Comparison of ENCODE assay signal across 27 mouse cellular contexts in genomic region chr17:10122411-10122810, GRCm38 (mm10).
DNase-seq lines count a peak whose midpoint lies in the region; ATAC-seq and TF ChIP-seq lines count a peak whose summit lies in the region.
"Had no signal": no experiment of that assay in that cellular context is flagged by ENCODE, and none has a peak within 500 bp of the region (broad histone marks: within the 10 kb centered on the region; RNA-seq: fewer than 3 reads in every experiment).

No protein-coding gene starts in this region.

- no peak for TF ChIP-seq CTCF in brain, embryonic 14.5 days (IDR thresholded peaks at IDR 0.05; ENCODE audit: borderline replicate concordance, extremely low read depth, insufficient read depth, insufficient read length)

- intact Hi-C loops in heart, postnatal 14 days (cut with DNase I) = no loop called here

- TF ChIP-seq POLR2A in brain, embryonic 14.5 days (IDR thresholded peaks at IDR 0.05; ENCODE audit: borderline replicate concordance, extremely low read depth, insufficient read depth, insufficient read length, poor library complexity, severe bottlenecking) = no peak

- H3K4me3 ChIP-seq in embryonic facial prominence, embryonic 14.5 days (ENCODE audit: low read depth, low read length) = no peak overlapping the region
- no peak overlapping the region for H3K4me3 ChIP-seq in embryonic facial prominence, embryonic 10.5 days
- H3K4me3 ChIP-seq: heart, embryonic 10.5 days; hindbrain, embryonic 13.5 days; megakaryocyte, embryonic 14.5 days; midbrain, embryonic 12.5 days had no signal

- no peaks in the 10 kb centered on the region for H3K4me1 ChIP-seq in embryonic facial prominence, embryonic 14.5 days (ENCODE audit: control insufficient read depth, insufficient read depth, low read length)
- no peaks in the 10 kb centered on the region for H3K4me1 ChIP-seq in embryonic facial prominence, embryonic 10.5 days
- H3K4me1 ChIP-seq: hindbrain, embryonic 13.5 days; midbrain, embryonic 12.5 days had no signal

- DNase-seq in embryonic facial prominence, embryonic 14.5 days (ENCODE audit: low spot score) = peak; percentile 16
- DNase-seq in embryonic facial prominence, embryonic 10.5 days (ENCODE audit: low spot score) = no peak
- peak; percentile 19 for DNase-seq in kidney, adult 9 months
- DNase-seq in kidney, postnatal 14 days = no peak
- DNase-seq in Muller cell, postnatal 12 days (ENCODE audit: inconsistent ontology term) = peak; percentile 33
- peak; percentile 46 for DNase-seq in brain, embryonic 14.5 days (ENCODE audit: low read depth)
- DNase-seq in heart, postnatal 14 days = no peak
- DNase-seq in right cerebral cortex, adult 18-20 months = no peak
- DNase-seq: adrenal gland, adult 2 months; cerebellum, adult 9-11 months; gastrocnemius, postnatal 25 days; heart, adult 11 months; heart, postnatal 4 days; kidney, adult 18-20 months; layer of hippocampus, adult 9-11 months; lung, postnatal 4 days; thymus, adult 18-20 months; thymus, postnatal 25 days had no signal

- H3K4me2 ChIP-seq in embryonic facial prominence, embryonic 14.5 days (ENCODE audit: low read depth, low read length) = no peak overlapping the region
- H3K4me2 ChIP-seq: hindbrain, embryonic 13.5 days; liver, embryonic 11.5 days; midbrain, embryonic 12.5 days had no signal

- no peaks in the 10 kb centered on the region for H3K9me3 ChIP-seq in embryonic facial prominence, embryonic 14.5 days (ENCODE audit: control insufficient read depth, low read length)
- H3K9me3 ChIP-seq in embryonic facial prominence, embryonic 10.5 days = no peaks in the 10 kb centered on the region
- H3K9me3 ChIP-seq: heart, embryonic 10.5 days; midbrain, embryonic 12.5 days had no signal

- no peak overlapping the region for H3K9ac ChIP-seq in embryonic facial prominence, embryonic 14.5 days (ENCODE audit: low read depth, low read length)
- H3K9ac ChIP-seq: hindbrain, embryonic 13.5 days; midbrain, embryonic 12.5 days had no signal

- no peaks in the 10 kb centered on the region for H3K27me3 ChIP-seq in embryonic facial prominence, embryonic 14.5 days (replicated peaks; ENCODE audit: control insufficient read depth, insufficient read depth, low read length)
- no peaks in the 10 kb centered on the region for H3K27me3 ChIP-seq in embryonic facial prominence, embryonic 10.5 days (replicated peaks; ENCODE audit: low read depth, poor library complexity, severe bottlenecking)
- H3K27me3 ChIP-seq: hindbrain, embryonic 13.5 days; megakaryocyte, embryonic 14.5 days; midbrain, embryonic 12.5 days had no signal

- H3K36me3 ChIP-seq in embryonic facial prominence, embryonic 14.5 days (ENCODE audit: control insufficient read depth, insufficient read depth, low read length) = no peaks in the 10 kb centered on the region
- no peaks in the 10 kb centered on the region for H3K36me3 ChIP-seq in embryonic facial prominence, embryonic 10.5 days (replicated peaks)
- H3K36me3 ChIP-seq: heart, embryonic 10.5 days; hindbrain, embryonic 13.5 days; midbrain, embryonic 12.5 days had no signal

- no peak for ATAC-seq in embryonic facial prominence, embryonic 14.5 days (ENCODE audit: low read depth)
- ATAC-seq: forebrain, embryonic 16.5 days; inflammation-experienced regulatory T-cells, adult 6 months had no signal

- H3K27ac ChIP-seq in embryonic facial prominence, embryonic 14.5 days (replicated peaks; ENCODE audit: low read depth, low read length) = no peak overlapping the region
- H3K27ac ChIP-seq in embryonic facial prominence, embryonic 10.5 days (replicated peaks) = no peak overlapping the region
- H3K27ac ChIP-seq: heart, embryonic 10.5 days; hindbrain, embryonic 13.5 days; kidney, postnatal 0 days; midbrain, embryonic 12.5 days; stomach, postnatal 0 days had no signal

- WGBS in embryonic facial prominence, embryonic 14.5 days = 39% methylated on average over 3 of the region's 3 CpGs
- WGBS in embryonic facial prominence, embryonic 10.5 days = 76% methylated on average over 3 of the region's 3 CpGs

Comparison
In these comparisons a context has a peak if more than half of its experiments do, and no peak if none do; other contexts are left out.
1. DNase-seq: peak in embryonic facial prominence, embryonic 14.5 days (single experiment), kidney, adult 9 months (single experiment), Muller cell, postnatal 12 days (single experiment) and brain, embryonic 14.5 days (single experiment); none in embryonic facial prominence, embryonic 10.5 days (single experiment), kidney, postnatal 14 days (single experiment), heart, postnatal 14 days (0 of 2) and right cerebral cortex, adult 18-20 months (single experiment).